ENCODE assay signal across 34 mouse cellular contexts in the genomic region with DNA sequence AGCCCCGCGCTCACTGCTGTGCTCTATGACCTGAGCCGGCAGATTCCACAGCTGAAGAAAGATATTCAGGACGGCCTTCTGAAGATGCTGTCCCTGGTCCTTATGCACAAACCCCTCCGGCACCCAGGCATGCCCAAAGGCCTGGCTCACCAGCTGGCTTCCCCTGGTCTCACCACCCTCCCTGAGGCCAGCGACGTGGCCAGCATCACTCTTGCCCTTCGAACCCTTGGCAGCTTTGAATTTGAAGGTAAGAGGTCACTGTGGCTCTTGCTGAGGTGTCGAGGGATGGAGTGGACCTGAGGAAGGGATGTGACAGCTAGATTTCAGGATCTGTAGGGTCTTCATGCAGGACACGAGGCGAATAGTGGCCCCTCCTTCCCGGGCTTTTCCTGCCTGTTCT. TPM values are rescaled to one million over a fixed set of nuclear protein-coding genes. Genes with fewer than 3 reads are reported as not detected.
"Had no signal": no experiment of that assay in that cellular context is flagged by ENCODE, and none has a peak within 500 bp of the region (broad histone marks: within the 10 kb centered on the region; RNA-seq: fewer than 3 reads in every experiment).

No protein-coding gene starts in this region.

- DNase-seq: liver; liver, embryonic 13.5 days; liver, postnatal 0 days; lung, adult 18-20 months; lung, adult 2 months; lung, embryonic 14.5 days; lung, postnatal 10 days; lung, postnatal 14 days; lung, postnatal 36 days; lung, postnatal 4 days; midbrain, embryonic 14.5 days had no signal

- H3K9ac ChIP-seq: limb, embryonic 12.5 days; limb, embryonic 13.5 days; limb, embryonic 15.5 days; liver, embryonic 12.5 days; liver, embryonic 13.5 days; liver, embryonic 14.5 days; liver, embryonic 15.5 days; liver, postnatal 0 days; lung, embryonic 14.5 days; lung, embryonic 15.5 days; midbrain, embryonic 12.5 days; midbrain, embryonic 13.5 days; midbrain, embryonic 15.5 days had no signal

- H3K9me3 ChIP-seq: limb, embryonic 10.5 days; limb, embryonic 12.5 days; limb, embryonic 13.5 days; limb, embryonic 15.5 days; liver, embryonic 12.5 days; liver, embryonic 13.5 days; liver, embryonic 15.5 days; lung, embryonic 15.5 days; megakaryocyte, embryonic 14.5 days; midbrain, embryonic 10.5 days; midbrain, embryonic 12.5 days; midbrain, embryonic 13.5 days; midbrain, embryonic 15.5 days had no signal

- H3K27me3 ChIP-seq: limb, embryonic 12.5 days; limb, embryonic 13.5 days; limb, embryonic 15.5 days; liver, embryonic 12.5 days; liver, embryonic 13.5 days; liver, embryonic 15.5 days; lung, embryonic 15.5 days; megakaryocyte, embryonic 14.5 days; midbrain, embryonic 12.5 days; midbrain, embryonic 13.5 days; midbrain, embryonic 15.5 days had no signal

- H3K4me1 ChIP-seq: limb, embryonic 10.5 days; limb, embryonic 12.5 days; limb, embryonic 13.5 days; limb, embryonic 15.5 days; liver, embryonic 12.5 days; liver, embryonic 13.5 days; liver, embryonic 15.5 days; lung, embryonic 15.5 days; midbrain, embryonic 12.5 days; midbrain, embryonic 13.5 days; midbrain, embryonic 15.5 days had no signal

- ATAC-seq: liver, embryonic 12.5 days; liver, postnatal 0 days; lung, postnatal 0 days; midbrain, embryonic 15.5 days; midbrain, embryonic 16.5 days had no signal

- H3K4me3 ChIP-seq: left cerebral cortex, adult 2 months; limb, embryonic 10.5 days; limb, embryonic 12.5 days; limb, embryonic 13.5 days; limb, embryonic 15.5 days; liver, embryonic 12.5 days; liver, embryonic 13.5 days; liver, embryonic 15.5 days; lung, embryonic 15.5 days; midbrain, embryonic 10.5 days; midbrain, embryonic 12.5 days; midbrain, embryonic 13.5 days; midbrain, embryonic 15.5 days; myocyte had no signal

- H3K27ac ChIP-seq: left cerebral cortex, adult 2 months; limb, embryonic 10.5 days; limb, embryonic 12.5 days; limb, embryonic 13.5 days; limb, embryonic 15.5 days; liver, embryonic 12.5 days; liver, embryonic 13.5 days; liver, embryonic 14.5 days; liver, embryonic 15.5 days; lung, embryonic 15.5 days; macrophage; midbrain, embryonic 10.5 days; midbrain, embryonic 12.5 days; midbrain, embryonic 13.5 days; midbrain, embryonic 15.5 days had no signal

- H3K4me2 ChIP-seq: limb, embryonic 12.5 days; limb, embryonic 13.5 days; limb, embryonic 15.5 days; liver, embryonic 12.5 days; liver, embryonic 13.5 days; liver, embryonic 15.5 days; lung, embryonic 14.5 days; lung, embryonic 15.5 days; midbrain, embryonic 11.5 days; midbrain, embryonic 12.5 days; midbrain, embryonic 13.5 days; midbrain, embryonic 15.5 days had no signal

RNA-seq across cellular contexts. Expression of gene Angptl7, which starts 36.0 kb away (rescaled TPM):
- total RNA-seq: megakaryocyte progenitor cell, adult 5-6 weeks; megakaryocyte, adult 5-6 weeks; megakaryocyte-erythroid progenitor cell, adult 5-6 weeks; monocyte, adult 5-6 weeks had no signal
